Mouse (Mus musculus): ENCODE results near the gene Fermt3.

DNA sequence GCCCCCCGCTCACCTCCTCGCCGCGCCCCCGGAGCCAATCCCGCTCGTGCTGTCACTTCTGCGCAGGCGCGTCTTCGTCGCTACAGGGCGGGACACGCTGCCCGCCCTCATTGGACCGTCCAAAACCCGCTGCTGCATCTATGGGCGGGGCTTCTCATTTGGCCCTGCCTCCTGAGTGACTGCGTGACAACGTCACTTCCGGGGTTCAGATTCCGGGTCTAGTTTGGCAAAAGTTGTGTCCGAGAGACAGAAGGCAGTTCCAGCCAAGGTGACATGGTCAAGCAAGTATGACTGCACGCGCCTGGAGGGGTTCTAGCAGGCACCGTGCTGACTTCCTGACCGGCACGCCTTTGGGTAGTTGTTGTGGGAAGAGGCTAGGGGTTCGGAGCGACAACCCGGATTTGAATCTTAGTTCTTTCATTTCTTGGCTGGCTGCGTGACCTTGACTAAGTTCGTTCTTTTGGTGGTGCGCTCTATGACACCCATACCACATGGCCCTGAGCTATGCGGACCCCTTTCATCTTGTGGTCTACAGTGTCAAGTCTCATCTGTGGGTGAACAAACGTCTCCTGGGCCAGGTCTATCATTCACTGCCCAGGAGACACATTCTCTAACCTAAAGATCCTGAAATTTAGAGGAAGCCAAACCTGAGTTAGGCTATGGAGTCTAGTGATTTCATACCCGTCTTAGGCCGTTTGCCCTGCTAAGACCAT is 38.7 kb downstream of the Fermt3 start, which contains the start of gene Fkbp2:
- TF ChIP-seq CTCF (IDR thresholded peaks at IDR 0.05; ENCODE audit: control insufficient read depth, insufficient read depth, insufficient read length), result no peak
- TF ChIP-seq MAX (IDR thresholded peaks at IDR 0.05), result peak; percentile 14
- no peak for TF ChIP-seq USF1 (IDR thresholded peaks at IDR 0.05; ENCODE audit: low read depth)
- no peak for TF ChIP-seq CEBPB (IDR thresholded peaks at IDR 0.05; ENCODE audit: low read depth)

All from C2C12 (cell line).